Mouse (Mus musculus): ENCODE measurements around the gene Rras2.

- TF ChIP-seq CTCF (IDR thresholded peaks at IDR 0.05; ENCODE audit: insufficient read depth, low read depth, low read length) (no peak), POLR2A (IDR thresholded peaks at IDR 0.05; ENCODE audit: insufficient read depth, low read depth, low read length) (no peak)
Observed at GRCm38 (mm10) chr7:114026923-114027322, 90.7 kb downstream of the Rras2 start.

All from olfactory bulb, adult 2 months (tissue).